Mouse (Mus musculus) hindbrain, postnatal 0 days (tissue): Measurements from ENCODE around the gene Top3a. TPM values are rescaled to one million over a fixed set of nuclear protein-coding genes. Genes with fewer than 3 reads are reported as not detected.
A peak's percentile ranks its signal among the peaks of the same experiment; 100 is the strongest.
"Not testable (repeated sequence)": the region's sequence is repeated elsewhere in the genome, so short reads cannot be mapped to it uniquely, and the experiment has no call there.

ENCODE experiments used
- ATAC-seq: fragments of 200-750 bp; cut with Nextera tagmentation; 2 replicates; pipeline ENCODE4 v1.8.0; 2017; ENCODE audit warnings: mild to moderate bottlenecking, moderate TSS enrichment, moderate library complexity
- DNase-seq: peaks from one replicate; pipeline ENCODE4 v3.0.0-alpha.2; 2015; ENCODE audit warnings: low spot score
- H3K27ac ChIP-seq: fragments of 300-500 bp; sonication (generic); 2 replicates; pipeline ENCODE4 v1.5.1; 2014; ENCODE audit warnings: mild to moderate bottlenecking
- H3K27me3 ChIP-seq: fragments of 300-500 bp; sonication (generic); 2 replicates; pipeline ENCODE4 v1.6.1; 2014; ENCODE audit warnings: low read length, mixed read lengths; ENCODE audit not compliant: insufficient read depth
- H3K36me3 ChIP-seq: fragments of 300-500 bp; sonication (generic); 2 replicates; pipeline ENCODE4 v1.6.1; 2014; ENCODE audit warnings: low read length, mixed read lengths; ENCODE audit not compliant: insufficient read depth
- H3K4me1 ChIP-seq: fragments of 300-500 bp; sonication (generic); 2 replicates; pipeline ENCODE4 v1.6.1; 2014; ENCODE audit warnings: antibody characterized with exemption, low read length, mixed read lengths; ENCODE audit not compliant: insufficient read depth
- H3K4me2 ChIP-seq: fragments of 300-500 bp; sonication (generic); 2 replicates; pipeline ENCODE4 v1.6.1; 2014; ENCODE audit warnings: low read depth, mild to moderate bottlenecking, low read length, moderate library complexity, mixed read lengths
- H3K4me3 ChIP-seq: fragments of 300-500 bp; sonication (generic); 2 replicates; pipeline ENCODE4 v1.5.1; 2014; ENCODE audit warnings: low read length
- H3K9ac ChIP-seq: fragments of 300-500 bp; sonication (generic); replicated peaks from 2 replicates; pipeline ENCODE4 v1.6.1; 2014; ENCODE audit warnings: mild to moderate bottlenecking, low read length, moderate library complexity, mixed read lengths
- H3K9me3 ChIP-seq: fragments of 300-500 bp; sonication (generic); 2 replicates; pipeline ENCODE4 v1.6.1; 2016; ENCODE audit warnings: low read length, mixed read lengths
- CTCF ChIP-seq: IDR thresholded peaks from 2 replicates; pipeline ENCODE4 v1.5.1; 2016; ENCODE audit warnings: antibody characterized with exemption, control low read depth, low read depth
- WGBS: fragments of 180-500 bp; shearing (Covaris S2); extraction: QIAGEN DNeasy Blood & Tissue Kit; methylation state at CpG from one replicate; pipeline ENCODE4 v1.1.7; 2014; 5-methylcytosine and 5-hydroxymethylcytosine counted together
- polyA plus RNA-seq: library from polyadenylated mRNA; unstranded; fragments of >200 nt; fragmentation: Nextera tagmentation; extraction: Ambion mirVana; gene quantifications from 2 replicates; pipeline ENCODE4 v1.2.1, GENCODE M21; 2015
- total RNA-seq: library from RNA; depleted of rRNA; stranded (reverse); fragments of >200 nt; gene quantifications from 2 replicates; pipeline ENCODE4 v1.2.3, GENCODE M21; 2014; rRNA removed

Top3a gene
- total RNA-seq (10.5 and 11.0 TPM in 2 replicates), polyA plus RNA-seq (3.9 and 4.6 TPM in 2 replicates)

GRCm38 (mm10) chr11:60776829-60777740 is at the start of gene Top3a, which contains the start of gene Smcr8:
Gene Top3a, minus strand, starts transcription at chr11:60777365.
Gene Smcr8, plus strand, starts transcription at chr11:60777524.
- Histone ChIP-seq H3K27ac (peak within 1 kb of the TSS; percentile 80), H3K9ac (peak within 1 kb of the TSS; percentile 73), H3K4me1 (peaks cover 55% of the 10 kb centered on the region), H3K9me3 (no peaks in the 10 kb centered on the region), H3K4me2 (peak within 1 kb of the TSS; percentile 93), H3K36me3 (no peaks in the 10 kb centered on the region), H3K4me3 (peak within 1 kb of the TSS; percentile 77), H3K27me3 (no peaks in the 10 kb centered on the region)
- WGBS: under 1% methylated on average over 62 of the region's 62 CpGs
- TF ChIP-seq CTCF: no peak
- DNase-seq (peak; percentile 95), ATAC-seq (peak; percentile 99)

DNA sequence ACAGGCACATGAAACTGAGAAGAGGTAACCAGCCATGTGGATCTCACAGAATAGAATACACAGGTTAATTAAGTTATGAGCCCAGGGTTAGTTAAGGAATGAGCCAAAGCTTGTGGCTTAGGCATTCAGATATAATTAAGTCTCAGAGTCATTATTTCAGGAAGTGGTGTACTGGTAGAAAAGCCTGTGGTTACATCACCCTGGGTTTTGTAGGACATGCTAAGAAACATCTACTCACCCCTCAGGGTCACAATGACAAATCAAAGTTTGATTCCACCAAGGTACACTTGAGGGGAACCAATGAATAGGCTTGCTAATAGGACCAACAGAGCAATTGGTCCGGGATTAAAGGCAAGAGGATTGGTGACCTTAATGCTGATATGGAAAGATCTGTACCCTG is 49.5 kb upstream of the Top3a start:
- Histone ChIP-seq H3K36me3 (no peaks in the 10 kb centered on the region), H3K4me1 (peaks cover 8% of the 10 kb centered on the region), H3K9me3 (no peaks in the 10 kb centered on the region), H3K27me3 (no peaks in the 10 kb centered on the region), H3K4me3 (no peak overlapping the region), H3K27ac (no peak overlapping the region), H3K4me2 (no peak overlapping the region), H3K9ac (no peak overlapping the region)
- no peak for DNase-seq
- ATAC-seq: no peak
- WGBS: 44% methylated on average over 1 of the region's 1 CpGs
- TF ChIP-seq CTCF: no peak

GRCm38 (mm10) chr11:60825191-60825590 is 48.0 kb upstream of the Top3a start:
- Histone ChIP-seq H3K4me1 (no peaks in the 10 kb centered on the region), H3K4me2 (no peak overlapping the region), H3K36me3 (no peaks in the 10 kb centered on the region), H3K9ac (no peak overlapping the region), H3K27me3 (no peaks in the 10 kb centered on the region), H3K27ac (no peak overlapping the region), H3K9me3 (no peaks in the 10 kb centered on the region), H3K4me3 (no peak overlapping the region)
- no peak for ATAC-seq
- WGBS: 77% methylated on average over 3 of the region's 3 CpGs
- TF ChIP-seq CTCF: no peak
- DNase-seq: no peak

GRCm38 (mm10) chr11:60823771-60824170 is 46.6 kb upstream of the Top3a start:
- Histone ChIP-seq H3K36me3 (no peaks in the 10 kb centered on the region), H3K27me3 (no peaks in the 10 kb centered on the region), H3K9ac (no peak overlapping the region), H3K4me1 (no peaks in the 10 kb centered on the region), H3K27ac (no peak overlapping the region), H3K4me2 (no peak overlapping the region), H3K4me3 (no peak overlapping the region), H3K9me3 (no peaks in the 10 kb centered on the region)
- TF ChIP-seq CTCF: no peak
- DNase-seq (no peak), ATAC-seq (no peak)
- WGBS: 68% methylated on average over 2 of the region's 2 CpGs

GRCm38 (mm10) chr11:60816398-60816797 is 39.2 kb upstream of the Top3a start:
- no peak for DNase-seq
- no peak overlapping the region for H3K9ac ChIP-seq
- H3K4me1 ChIP-seq: no peaks in the 10 kb centered on the region
- no peak overlapping the region for H3K4me2 ChIP-seq
- H3K9me3 ChIP-seq: no peaks in the 10 kb centered on the region
- no peak for TF ChIP-seq CTCF
- H3K27ac ChIP-seq: no peak overlapping the region
- H3K4me3 ChIP-seq: no peak overlapping the region
- H3K36me3 ChIP-seq: no peaks in the 10 kb centered on the region
- no peak for ATAC-seq
- no peaks in the 10 kb centered on the region for H3K27me3 ChIP-seq
- 65% methylated on average over 5 of the region's 5 CpGs for WGBS

DNA sequence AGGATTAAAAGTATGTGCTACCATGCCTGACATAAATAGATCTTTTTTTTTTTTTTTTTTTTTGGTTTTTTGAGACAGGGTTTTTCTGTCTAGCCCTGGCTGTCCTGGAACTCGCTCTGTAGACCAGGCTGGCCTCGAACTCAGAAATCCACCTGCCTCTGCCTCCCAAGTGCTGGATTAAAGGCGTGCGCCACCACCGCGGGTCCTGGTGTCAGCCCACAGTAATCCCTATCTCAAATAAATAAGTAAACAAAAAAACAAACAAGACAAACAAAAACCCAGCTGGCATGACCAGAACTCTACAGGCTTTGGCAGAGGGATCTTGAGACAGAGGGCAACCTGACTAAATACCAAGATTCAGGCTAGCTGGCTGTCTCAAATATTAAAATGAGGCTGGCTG is 34.5 kb upstream of the Top3a start, which contains the start of gene Shmt1:
Shmt1 (minus strand) TSS at position 101 of the 400 bp plus-strand sequence.
- H3K36me3 ChIP-seq, H3K27me3 ChIP-seq, H3K9me3 ChIP-seq, H3K9ac ChIP-seq, DNase-seq, H3K4me1 ChIP-seq, ATAC-seq, H3K27ac ChIP-seq: not testable (repeated sequence)
- 40% methylated on average over 6 of the region's 6 CpGs for WGBS
- H3K4me3 ChIP-seq: peak within 1 kb of the TSS; percentile 42
- H3K4me2 ChIP-seq: peak within 1 kb of the TSS; percentile 70

DNA sequence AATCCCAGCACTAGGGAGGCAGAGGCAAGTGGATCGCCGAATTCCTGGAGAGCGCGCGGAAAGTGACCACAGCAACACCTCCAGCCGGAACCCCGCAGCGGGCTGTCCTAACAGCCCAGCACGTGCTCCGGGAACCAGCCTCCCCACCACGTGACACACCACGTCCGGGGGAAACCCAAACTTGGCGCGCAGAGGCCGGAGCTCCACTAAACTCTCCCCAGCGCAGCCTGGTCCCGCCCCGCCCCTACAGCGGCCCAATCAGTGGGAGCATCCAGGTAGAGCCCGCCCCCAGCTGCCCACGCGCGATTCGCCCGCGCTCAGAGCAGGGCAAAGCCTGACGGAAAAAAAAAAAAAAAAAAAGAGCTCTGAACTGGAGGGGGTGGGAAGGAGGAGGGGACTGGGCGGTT is 33.9 kb upstream of the Top3a start:
- no peak overlapping the region for H3K9ac ChIP-seq
- H3K4me3 ChIP-seq: peak overlapping the region; percentile 42
- peaks cover 6% of the 10 kb centered on the region; the same call in 1 of the 2 replicates for H3K4me1 ChIP-seq
- H3K27ac ChIP-seq: no peak overlapping the region
- H3K9me3 ChIP-seq: no peaks in the 10 kb centered on the region
- no peaks in the 10 kb centered on the region for H3K27me3 ChIP-seq
- H3K36me3 ChIP-seq: no peaks in the 10 kb centered on the region
- WGBS: under 1% methylated on average over 29 of the region's 29 CpGs
- no peak for TF ChIP-seq CTCF
- ATAC-seq (peak; percentile 100), DNase-seq (peak; percentile 92)
- peak overlapping the region; percentile 70 for H3K4me2 ChIP-seq
